ENCODE assay signal across 8 mouse cellular contexts in the genomic region with DNA sequence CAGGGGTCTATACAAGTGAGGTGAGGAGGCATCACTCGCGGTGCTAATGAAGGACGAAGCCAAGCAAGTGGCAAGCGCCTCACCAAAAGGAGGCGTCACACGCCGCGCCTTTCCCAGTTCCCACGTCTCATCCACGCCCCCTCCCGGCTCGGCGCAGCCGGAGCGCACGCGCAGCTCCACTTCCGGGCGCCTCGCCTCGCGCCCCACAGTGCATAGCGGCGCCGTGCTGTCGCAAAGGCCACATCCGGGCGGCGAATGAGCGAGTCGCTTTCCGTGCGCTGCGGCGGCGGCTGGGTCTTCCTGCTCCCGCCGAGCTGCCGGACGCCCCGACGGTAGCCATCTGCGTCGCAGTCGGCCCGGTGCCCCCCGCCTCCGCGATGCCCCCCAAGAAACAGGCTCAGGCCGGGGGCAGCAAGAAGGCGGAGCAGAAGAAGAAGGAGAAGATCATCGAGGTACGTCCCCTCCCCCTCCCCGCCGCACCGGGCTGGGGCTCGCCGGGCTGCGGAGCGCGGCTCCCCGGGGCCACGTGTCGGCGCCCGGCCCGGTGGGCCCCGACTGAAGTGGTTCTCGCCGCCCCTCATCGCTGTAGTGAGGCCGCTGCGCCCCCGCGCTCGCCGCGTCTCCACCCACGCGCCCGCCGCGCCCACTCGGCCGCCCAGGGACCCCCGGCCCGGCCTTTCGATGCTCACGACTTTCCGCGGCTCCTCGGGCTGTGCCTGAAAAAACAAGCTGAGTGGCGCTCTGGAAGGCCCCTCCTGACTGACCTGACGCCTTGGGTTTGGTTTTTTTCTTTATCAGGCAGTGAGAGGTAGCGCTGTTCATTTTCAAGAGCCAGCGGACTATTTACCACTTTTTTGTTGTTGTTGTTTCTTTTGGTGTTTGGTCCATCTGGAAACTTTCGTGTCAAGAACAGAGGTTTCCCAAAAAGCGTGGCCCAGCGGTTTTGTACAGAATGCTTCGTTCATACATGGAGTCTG. TPM values are rescaled to one million over a fixed set of nuclear protein-coding genes. Genes with fewer than 3 reads are reported as not detected.
DNase-seq lines count a peak whose midpoint lies in the region; ATAC-seq and TF ChIP-seq lines count a peak whose summit lies in the region.

A gene (plus strand): TSS at position 160 of the 977 bp plus-strand sequence.

- H3K4me2 ChIP-seq in heart, embryonic 12.5 days: peak within 1 kb of the TSS; percentile 93
- peak within 1 kb of the TSS; percentile 76 for H3K4me2 ChIP-seq in kidney, postnatal 0 days (ENCODE audit: low read length)
- peak within 1 kb of the TSS; percentile 79 for H3K4me2 ChIP-seq in liver, embryonic 11.5 days
- peak within 1 kb of the TSS; percentile 72 for H3K4me2 ChIP-seq in stomach, embryonic 14.5 days (replicated peaks; ENCODE audit: low read depth, low read length)

- H3K27ac ChIP-seq in heart, embryonic 12.5 days (ENCODE audit: poor library complexity, severe bottlenecking): peak within 1 kb of the TSS; percentile 92
- H3K27ac ChIP-seq in kidney, postnatal 0 days: peak within 1 kb of the TSS; percentile 90
- peak within 1 kb of the TSS; percentile 85 for H3K27ac ChIP-seq in liver, embryonic 11.5 days (ENCODE audit: low read depth, low read length)
- peak within 1 kb of the TSS; percentile 83 for H3K27ac ChIP-seq in stomach, embryonic 14.5 days (ENCODE audit: low read length)

- peak within 1 kb of the TSS; percentile 100 for H3K9ac ChIP-seq in heart, embryonic 12.5 days
- H3K9ac ChIP-seq in kidney, postnatal 0 days (ENCODE audit: low read depth, low read length): peak within 1 kb of the TSS; percentile 97
- H3K9ac ChIP-seq in liver, embryonic 11.5 days (ENCODE audit: low read depth, low read length): peak within 1 kb of the TSS; percentile 94
- H3K9ac ChIP-seq in stomach, embryonic 14.5 days (replicated peaks; ENCODE audit: low read depth, low read length): peak within 1 kb of the TSS; percentile 94

- under 1% methylated on average over 85 of the region's 100 CpGs for WGBS in heart, embryonic 12.5 days
- WGBS in kidney, postnatal 0 days: under 1% methylated on average over 91 of the region's 100 CpGs
- under 1% methylated on average over 76 of the region's 100 CpGs for WGBS in liver, embryonic 11.5 days
- under 1% methylated on average over 99 of the region's 100 CpGs for WGBS in stomach, embryonic 14.5 days

- peak; percentile 96 for DNase-seq in CD4-positive helper T cell, adult 2 months (ENCODE audit: low read depth, low spot score)
- peak; percentile 84 for DNase-seq in brain, embryonic 18.5 days (ENCODE audit: low read depth, low spot score)
- DNase-seq in kidney, postnatal 0 days (ENCODE audit: low spot score): peak; percentile 96
- peak; percentile 91 for DNase-seq in liver, embryonic 11.5 days (ENCODE audit: low spot score)
- DNase-seq in naive thymus-derived CD4-positive, alpha-beta T cell, adult 2 months (ENCODE audit: low read depth): peak; percentile 95

- H3K36me3 ChIP-seq in heart, embryonic 12.5 days: no peaks in the 10 kb centered on the region
- no peaks in the 10 kb centered on the region for H3K36me3 ChIP-seq in kidney, postnatal 0 days (ENCODE audit: insufficient read depth, low read length)
- peaks cover 2% of the 10 kb centered on the region; the same call in 1 of the 2 replicates for H3K36me3 ChIP-seq in liver, embryonic 11.5 days (ENCODE audit: control insufficient read depth, insufficient read depth, low read length)
- no peaks in the 10 kb centered on the region for H3K36me3 ChIP-seq in stomach, embryonic 14.5 days (ENCODE audit: control insufficient read depth, insufficient read depth, low read length)

- H3K4me3 ChIP-seq in heart, embryonic 12.5 days: peak within 1 kb of the TSS; percentile 100
- peak within 1 kb of the TSS; percentile 99 for H3K4me3 ChIP-seq in kidney, postnatal 0 days (replicated peaks; ENCODE audit: low read depth, low read length)
- H3K4me3 ChIP-seq in liver, embryonic 11.5 days (ENCODE audit: low read depth, low read length): peak within 1 kb of the TSS; percentile 74
- H3K4me3 ChIP-seq in stomach, embryonic 14.5 days (ENCODE audit: low read depth, low read length): peak within 1 kb of the TSS; percentile 87

- ATAC-seq in erythroid progenitor cell, adult 5-6 weeks (replicated peaks; ENCODE audit: low FRiP score, poor library complexity, severe bottlenecking): peak; percentile 98
- peak; percentile 98 for ATAC-seq in heart, embryonic 12.5 days (ENCODE audit: insufficient number of reproducible peaks, low FRiP score)
- ATAC-seq in kidney, postnatal 0 days (replicated peaks; ENCODE audit: low FRiP score, low read depth): peak; percentile 99
- ATAC-seq in liver, embryonic 11.5 days (replicated peaks; ENCODE audit: low FRiP score): peak; percentile 99
- ATAC-seq in stomach, embryonic 14.5 days (ENCODE audit: insufficient number of reproducible peaks, insufficient read depth, low FRiP score, low read depth): peak; percentile 100

- H3K27me3 ChIP-seq in heart, embryonic 12.5 days (replicated peaks): no peaks in the 10 kb centered on the region
- no peaks in the 10 kb centered on the region for H3K27me3 ChIP-seq in kidney, postnatal 0 days (ENCODE audit: insufficient read depth, low read length)
- H3K27me3 ChIP-seq in liver, embryonic 11.5 days (replicated peaks; ENCODE audit: control insufficient read depth, insufficient read depth, low read length): no peaks in the 10 kb centered on the region
- H3K27me3 ChIP-seq in stomach, embryonic 14.5 days (ENCODE audit: control insufficient read depth, insufficient read depth, low read length): no peaks in the 10 kb centered on the region

- H3K4me1 ChIP-seq in heart, embryonic 12.5 days (replicated peaks): peaks cover 17% of the 10 kb centered on the region
- peaks cover 13% of the 10 kb centered on the region; the same call in 1 of the 2 replicates for H3K4me1 ChIP-seq in kidney, postnatal 0 days (replicated peaks; ENCODE audit: insufficient read depth, low read length)
- peaks cover 14% of the 10 kb centered on the region; the same call in 1 of the 2 replicates for H3K4me1 ChIP-seq in liver, embryonic 11.5 days (replicated peaks; ENCODE audit: control insufficient read depth, insufficient read depth, low read length)
- peaks cover 10% of the 10 kb centered on the region; the same call in 1 of the 2 replicates for H3K4me1 ChIP-seq in stomach, embryonic 14.5 days (ENCODE audit: control insufficient read depth, insufficient read depth, low read length)

- peak; percentile 70 for TF ChIP-seq CTCF in kidney, postnatal 0 days (IDR thresholded peaks at IDR 0.05; ENCODE audit: low read depth)

- H3K9me3 ChIP-seq in heart, embryonic 12.5 days (replicated peaks): no peaks in the 10 kb centered on the region
- H3K9me3 ChIP-seq in kidney, postnatal 0 days (replicated peaks; ENCODE audit: low read length): no peaks in the 10 kb centered on the region
- no peaks in the 10 kb centered on the region for H3K9me3 ChIP-seq in liver, embryonic 11.5 days (ENCODE audit: control insufficient read depth, low read length)
- no peaks in the 10 kb centered on the region for H3K9me3 ChIP-seq in stomach, embryonic 14.5 days (ENCODE audit: control insufficient read depth, low read depth, low read length)

RNA-seq across cellular contexts. Expression of the gene that starts here (rescaled TPM):
- 63.1 and 106 TPM in 2 replicates for total RNA-seq in erythroid progenitor cell, adult 5-6 weeks (2015; ENCODE audit: low replicate concordance)
- total RNA-seq in erythroid progenitor cell, adult 5-6 weeks (2017; ENCODE audit: low replicate concordance): 63.5 and 74.7 TPM in 2 replicates
- 120 and 124 TPM in 2 replicates for polyA plus RNA-seq in heart, embryonic 12.5 days (2016; fragmentation: Nextera tagmentation; extraction: Ambion mirVana)
- 158 and 160 TPM in 2 replicates for polyA plus RNA-seq in kidney, postnatal 0 days (2015; fragmentation: Nextera tagmentation; extraction: Ambion mirVana)
- polyA plus RNA-seq in liver, embryonic 11.5 days (2014; fragmentation: Nextera tagmentation; extraction: Ambion mirVana): 122 and 126 TPM in 2 replicates
- 142 and 150 TPM in 2 replicates for polyA plus RNA-seq in stomach, embryonic 14.5 days (2014; fragmentation: Nextera tagmentation; extraction: Ambion mirVana)

Comparison
In these comparisons a context has a peak if more than half of its experiments do, and no peak if none do; other contexts are left out.
1. Peak in every context shown above with its lines: DNase-seq, ATAC-seq, H3K4me3 ChIP-seq and H3K27ac ChIP-seq.